Mouse (Mus musculus) forebrain, embryonic 13.5 days (tissue): ENCODE results near the gene Pappa. TPM values are rescaled to one million over a fixed set of nuclear protein-coding genes. Genes with fewer than 3 reads are reported as not detected.
A peak's percentile ranks its signal among the peaks of the same experiment; 100 is the strongest.

ENCODE experiments used
- ATAC-seq: fragments of 200-750 bp; cut with Nextera tagmentation; 2 replicates; pipeline ENCODE4 v1.8.0; 2017
- H3K27ac ChIP-seq: fragments of 300-500 bp; sonication (generic); 2 replicates; pipeline ENCODE4 v1.5.1; 2015; ENCODE audit warnings: inconsistent platforms, mild to moderate bottlenecking, moderate library complexity
- H3K27me3 ChIP-seq: fragments of 300-500 bp; sonication (generic); 2 replicates; pipeline ENCODE4 v1.6.1; 2015; ENCODE audit warnings: mild to moderate bottlenecking, inconsistent platforms
- H3K36me3 ChIP-seq: fragments of 300-500 bp; sonication (generic); 2 replicates; pipeline ENCODE4 v1.6.1; 2015; ENCODE audit warnings: mild to moderate bottlenecking, inconsistent platforms; ENCODE audit not compliant: poor library complexity, severe bottlenecking
- H3K4me1 ChIP-seq: fragments of 300-500 bp; sonication (generic); 2 replicates; pipeline ENCODE4 v1.6.1; 2015; ENCODE audit warnings: inconsistent platforms
- H3K4me2 ChIP-seq: fragments of 300-500 bp; sonication (generic); 2 replicates; pipeline ENCODE4 v1.6.1; 2015; ENCODE audit warnings: inconsistent platforms, mild to moderate bottlenecking, moderate library complexity
- H3K4me3 ChIP-seq: fragments of 300-500 bp; sonication (generic); 2 replicates; pipeline ENCODE4 v1.5.1; 2015; ENCODE audit warnings: mild to moderate bottlenecking, inconsistent platforms
- H3K9ac ChIP-seq: fragments of 300-500 bp; sonication (generic); 2 replicates; pipeline ENCODE4 v1.6.1; 2015; ENCODE audit warnings: mild to moderate bottlenecking, inconsistent platforms
- H3K9me3 ChIP-seq: fragments of 300-500 bp; sonication (generic); replicated peaks from 2 replicates; pipeline ENCODE4 v1.6.1; 2016; ENCODE audit warnings: inconsistent platforms
- WGBS: fragments of 180-500 bp; shearing (Covaris S2); methylation state at CpG from one replicate; pipeline ENCODE4 v1.1.7; 2015; 5-methylcytosine and 5-hydroxymethylcytosine counted together
- polyA plus RNA-seq: library from polyadenylated mRNA; unstranded; fragments of >200 nt; fragmentation: Nextera tagmentation; extraction: Ambion mirVana; gene quantifications from 2 replicates; pipeline ENCODE4 v1.2.1, GENCODE M21; 2015

Gene Pappa
- polyA plus RNA-seq, 1 experiment from 2014 or later: 0.89 TPM

DNA sequence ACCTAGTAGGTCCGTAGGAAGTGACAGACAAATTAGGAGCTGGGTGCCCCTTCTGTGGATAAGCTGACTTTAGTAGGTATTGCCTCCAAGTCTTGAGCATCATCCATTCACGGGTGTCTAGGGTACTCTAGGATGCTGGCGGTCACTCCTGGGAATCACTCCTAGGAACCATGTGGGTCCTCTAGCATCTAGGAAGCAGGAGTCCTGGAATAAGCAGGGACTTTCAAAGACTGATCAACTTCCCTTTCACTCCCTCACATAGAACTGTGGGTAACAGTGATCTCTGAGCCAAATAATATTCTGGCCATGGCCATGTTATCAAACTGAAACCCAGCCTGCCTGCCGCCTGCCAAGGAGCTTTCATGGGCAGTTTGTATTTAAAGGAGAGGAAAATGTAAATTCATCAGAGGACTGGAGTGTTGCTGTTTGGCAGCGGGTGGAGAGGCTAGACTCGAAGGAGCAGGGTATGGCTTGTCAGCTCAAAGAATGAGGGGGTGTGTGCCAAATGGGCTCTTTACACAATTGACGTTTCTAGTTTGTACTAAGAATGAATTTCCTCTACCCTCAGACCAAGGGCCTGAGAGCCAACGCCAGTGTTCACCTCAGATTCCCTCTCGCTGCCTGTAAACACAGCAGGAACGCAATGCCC lies 194.0 kb downstream of the Pappa start:
- Histone ChIP-seq H3K9ac (no peak overlapping the region), H3K4me2 (no peak overlapping the region), H3K27ac (no peak overlapping the region), H3K27me3 (no peaks in the 10 kb centered on the region), H3K9me3 (no peaks in the 10 kb centered on the region), H3K36me3 (no peaks in the 10 kb centered on the region), H3K4me1 (no peaks in the 10 kb centered on the region), H3K4me3 (no peak overlapping the region)
- 75% methylated on average over 10 of the region's 10 CpGs for WGBS
- ATAC-seq: peak; percentile 36; the same call in 1 of the 2 replicates

- H3K9ac ChIP-seq: no peak overlapping the region
- no peaks in the 10 kb centered on the region for H3K9me3 ChIP-seq
- no peaks in the 10 kb centered on the region for H3K4me1 ChIP-seq
- no peaks in the 10 kb centered on the region for H3K36me3 ChIP-seq
- H3K4me2 ChIP-seq: no peak overlapping the region
- H3K4me3 ChIP-seq: no peak overlapping the region
- ATAC-seq: no peak
- H3K27ac ChIP-seq: no peak overlapping the region
- no peaks in the 10 kb centered on the region for H3K27me3 ChIP-seq
- 89% methylated on average over 4 of the region's 4 CpGs for WGBS
Measured at GRCm38 (mm10) chr4:65321340-65321739, 197.4 kb downstream of the Pappa start.

DNA sequence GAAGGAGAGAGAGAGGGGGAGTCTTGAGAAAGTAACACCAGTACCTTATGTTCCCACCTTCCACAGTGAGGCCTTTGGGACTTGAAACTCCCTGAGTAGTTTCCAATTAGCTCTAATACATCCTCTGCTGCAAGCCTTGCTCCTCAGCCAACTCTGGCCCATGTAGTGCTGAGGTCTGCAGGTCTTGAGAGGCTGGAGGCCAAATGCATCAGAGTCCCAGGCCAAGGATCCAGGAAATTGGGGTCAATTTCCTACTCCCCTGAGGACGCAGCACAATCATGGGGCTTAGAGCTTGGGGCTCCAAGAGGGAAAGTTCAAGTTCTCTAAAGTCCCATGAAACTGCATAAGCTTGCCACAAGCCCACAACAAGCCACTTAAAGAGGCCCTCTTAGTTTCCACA lies 198.0 kb downstream of the Pappa start:
- H3K4me2 ChIP-seq: no peak overlapping the region
- no peaks in the 10 kb centered on the region for H3K9me3 ChIP-seq
- no peak for ATAC-seq
- H3K27ac ChIP-seq: no peak overlapping the region
- no peaks in the 10 kb centered on the region for H3K27me3 ChIP-seq
- no peaks in the 10 kb centered on the region for H3K4me1 ChIP-seq
- no peak overlapping the region for H3K9ac ChIP-seq
- H3K4me3 ChIP-seq: no peak overlapping the region
- 100% methylated on average over 1 of the region's 1 CpGs for WGBS
- no peaks in the 10 kb centered on the region for H3K36me3 ChIP-seq

- ATAC-seq: no peak
- 90% methylated on average over 2 of the region's 2 CpGs for WGBS
Measured at GRCm38 (mm10) chr4:65325816-65326215, 201.8 kb downstream of the Pappa start.

DNA sequence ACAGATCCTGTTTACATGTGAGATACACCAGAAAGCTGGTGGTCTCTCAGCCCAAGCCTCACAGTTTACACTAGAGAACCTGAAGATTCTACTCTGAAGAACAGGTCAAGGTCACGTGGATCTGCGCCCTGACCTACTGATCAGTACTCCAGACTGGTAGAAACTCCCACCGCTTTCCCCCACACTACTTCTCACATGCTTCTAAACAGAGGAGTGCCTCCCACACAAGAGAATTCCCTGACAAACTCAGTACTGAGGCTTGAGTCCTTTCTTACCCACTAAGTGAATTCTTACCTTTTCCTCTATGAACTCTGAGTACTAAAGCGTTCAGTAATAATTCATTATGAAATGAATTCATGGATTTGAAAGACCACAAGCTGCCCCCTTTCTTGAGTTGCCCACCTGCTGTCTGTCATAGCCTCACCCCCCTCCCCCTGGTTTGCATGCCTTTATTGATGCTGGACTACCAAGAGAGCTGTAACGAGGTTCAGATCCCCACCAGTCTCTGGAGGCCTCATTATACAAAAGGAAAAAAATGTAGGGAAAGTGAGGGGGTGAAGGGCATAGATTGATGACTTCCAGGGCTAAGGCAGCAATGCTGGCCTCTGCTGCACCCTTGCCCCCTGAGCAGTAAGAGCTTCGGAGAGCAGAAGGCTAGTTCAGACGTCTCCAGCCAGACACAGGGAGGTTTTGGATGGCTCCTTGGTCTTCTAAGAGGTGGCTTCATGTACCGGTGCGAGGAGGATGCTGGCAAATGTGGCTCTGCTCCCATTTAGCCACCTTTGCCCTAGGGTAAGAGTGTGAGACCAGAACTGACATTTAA lies 204.7 kb downstream of the Pappa start:
- no peaks in the 10 kb centered on the region for H3K9me3 ChIP-seq
- 69% methylated on average over 9 of the region's 9 CpGs for WGBS
- no peak overlapping the region for H3K4me3 ChIP-seq
- H3K27me3 ChIP-seq: no peaks in the 10 kb centered on the region
- H3K4me1 ChIP-seq: no peaks in the 10 kb centered on the region
- no peak overlapping the region for H3K4me2 ChIP-seq
- no peak overlapping the region for H3K9ac ChIP-seq
- H3K36me3 ChIP-seq: 0 out of 2 replicates have a peak, but pooled peaks cover 4% of the 10 kb centered on the region
- ATAC-seq: no peak
- no peak overlapping the region for H3K27ac ChIP-seq

More at GRCm38 (mm10) chr4:65325816-65326215, 201.8 kb downstream of the Pappa start:
- no peak overlapping the region for H3K4me3 ChIP-seq
- H3K4me1 ChIP-seq: no peaks in the 10 kb centered on the region
- no peaks in the 10 kb centered on the region for H3K9me3 ChIP-seq
- no peaks in the 10 kb centered on the region for H3K36me3 ChIP-seq
- no peak overlapping the region for H3K4me2 ChIP-seq
- H3K9ac ChIP-seq: no peak overlapping the region
- H3K27ac ChIP-seq: no peak overlapping the region
- no peaks in the 10 kb centered on the region for H3K27me3 ChIP-seq

GRCm38 (mm10) chr4:65333718-65334117 lies 209.7 kb downstream of the Pappa start:
- no peak; the same call in 1 of the 2 replicates for ATAC-seq
- 0 out of 2 replicates have a peak, but pooled peaks cover 4% of the 10 kb centered on the region for H3K36me3 ChIP-seq
- no peaks in the 10 kb centered on the region for H3K4me1 ChIP-seq
- no peaks in the 10 kb centered on the region for H3K27me3 ChIP-seq
- 41% methylated on average over 1 of the region's 1 CpGs for WGBS
- no peak overlapping the region for H3K4me3 ChIP-seq
- H3K27ac ChIP-seq: no peak overlapping the region
- no peak overlapping the region for H3K9ac ChIP-seq
- no peak overlapping the region for H3K4me2 ChIP-seq
- no peaks in the 10 kb centered on the region for H3K9me3 ChIP-seq

GRCm38 (mm10) chr4:65341766-65342165 lies 217.8 kb downstream of the Pappa start:
- Histone ChIP-seq H3K4me2 (no peak overlapping the region), H3K4me3 (no peak overlapping the region), H3K9me3 (no peaks in the 10 kb centered on the region), H3K4me1 (no peaks in the 10 kb centered on the region), H3K36me3 (no peaks in the 10 kb centered on the region), H3K27ac (no peak overlapping the region), H3K27me3 (no peaks in the 10 kb centered on the region), H3K9ac (no peak overlapping the region)
- ATAC-seq: no peak
- 87% methylated on average over 3 of the region's 3 CpGs for WGBS

DNA sequence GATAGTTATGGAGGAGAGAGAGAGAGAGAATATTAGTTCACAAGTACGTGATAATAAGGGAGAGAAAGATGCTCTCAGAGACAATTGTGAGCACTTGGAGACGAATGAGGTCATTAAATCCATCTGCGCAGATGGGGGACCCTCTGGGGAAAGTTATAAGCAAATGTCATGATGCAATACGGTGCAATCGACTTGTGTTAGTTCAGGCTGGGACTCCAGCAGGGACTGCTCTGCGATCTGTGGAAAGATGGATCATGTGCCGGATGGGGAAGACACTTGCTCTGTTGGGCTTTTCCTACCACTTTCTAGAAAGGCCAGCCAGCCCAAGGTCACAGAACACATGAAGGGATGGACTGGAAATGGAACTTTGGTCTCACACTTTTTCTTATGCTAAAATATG lies 226.5 kb downstream of the Pappa start:
- Histone ChIP-seq H3K27ac (no peak overlapping the region), H3K4me2 (no peak overlapping the region), H3K4me3 (no peak overlapping the region), H3K27me3 (no peaks in the 10 kb centered on the region), H3K9ac (no peak overlapping the region), H3K36me3 (peaks cover 6% of the 10 kb centered on the region; the same call in 1 of the 2 replicates), H3K4me1 (no peaks in the 10 kb centered on the region), H3K9me3 (no peaks in the 10 kb centered on the region)
- no peak for ATAC-seq
- WGBS: 86% methylated on average over 7 of the region's 7 CpGs

DNA sequence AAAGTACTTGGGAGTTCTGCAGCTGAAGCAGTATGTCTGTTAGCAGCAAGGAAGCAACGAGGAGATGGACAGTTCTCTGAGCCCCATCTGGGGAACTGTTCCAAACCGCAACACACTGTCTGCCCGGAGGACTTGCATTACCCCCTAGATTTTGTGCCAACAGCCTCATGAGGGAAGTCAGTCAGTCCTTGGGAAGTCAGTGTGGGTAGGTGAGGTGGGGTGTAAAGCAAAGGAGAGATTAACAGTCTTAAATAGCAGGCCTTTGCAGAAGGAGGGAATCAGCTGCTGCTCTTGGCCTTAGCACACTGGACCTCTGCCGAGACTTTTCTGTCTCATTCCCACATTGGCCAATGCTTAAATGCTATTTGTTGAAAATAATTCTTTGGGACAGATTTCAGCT lies 230.6 kb downstream of the Pappa start:
- Histone ChIP-seq H3K27me3 (no peaks in the 10 kb centered on the region), H3K27ac (no peak overlapping the region), H3K4me2 (no peak overlapping the region), H3K9me3 (no peaks in the 10 kb centered on the region), H3K36me3 (peaks cover 6% of the 10 kb centered on the region; the same call in 1 of the 2 replicates), H3K4me1 (no peaks in the 10 kb centered on the region), H3K9ac (no peak overlapping the region), H3K4me3 (no peak overlapping the region)
- no peak for ATAC-seq
- 62% methylated on average over 4 of the region's 4 CpGs for WGBS

DNA sequence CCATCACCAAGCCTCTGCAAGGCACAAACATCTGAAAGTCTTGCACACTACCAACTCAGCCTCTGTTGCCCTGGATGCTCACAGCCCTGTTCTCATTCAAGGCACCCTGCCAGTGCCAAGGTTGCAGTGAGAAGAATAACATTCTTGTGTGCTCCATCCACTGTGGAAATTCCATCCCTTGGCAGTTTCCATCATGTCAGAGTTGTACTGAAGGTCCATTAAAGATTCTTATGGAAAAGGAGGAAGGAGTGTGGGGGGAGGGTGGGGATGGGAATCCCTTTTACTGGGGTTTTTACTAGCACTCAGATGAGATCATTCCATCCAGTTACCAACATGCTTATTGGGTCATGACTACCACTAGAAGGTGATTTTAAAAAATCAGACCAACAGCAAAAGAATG lies 243.2 kb downstream of the Pappa start:
- no peaks in the 10 kb centered on the region for H3K36me3 ChIP-seq
- peaks cover 9% of the 10 kb centered on the region; the same call in 1 of the 2 replicates for H3K4me1 ChIP-seq
- ATAC-seq: no peak
- no peaks in the 10 kb centered on the region for H3K27me3 ChIP-seq
- H3K4me3 ChIP-seq: no peak overlapping the region
- no peak overlapping the region for H3K9ac ChIP-seq
- H3K27ac ChIP-seq: no peak overlapping the region
- no peak overlapping the region for H3K4me2 ChIP-seq
- no peaks in the 10 kb centered on the region for H3K9me3 ChIP-seq

GRCm38 (mm10) chr4:65372731-65373130 lies 248.8 kb downstream of the Pappa start:
- H3K4me3 ChIP-seq: no peak overlapping the region
- H3K27ac ChIP-seq: no peak overlapping the region
- no peak overlapping the region for H3K9ac ChIP-seq
- ATAC-seq: no peak
- no peaks in the 10 kb centered on the region for H3K27me3 ChIP-seq
- H3K4me1 ChIP-seq: no peaks in the 10 kb centered on the region
- no peaks in the 10 kb centered on the region for H3K36me3 ChIP-seq
- H3K4me2 ChIP-seq: no peak overlapping the region
- WGBS: 93% methylated on average over 3 of the region's 3 CpGs
- H3K9me3 ChIP-seq: no peaks in the 10 kb centered on the region

DNA sequence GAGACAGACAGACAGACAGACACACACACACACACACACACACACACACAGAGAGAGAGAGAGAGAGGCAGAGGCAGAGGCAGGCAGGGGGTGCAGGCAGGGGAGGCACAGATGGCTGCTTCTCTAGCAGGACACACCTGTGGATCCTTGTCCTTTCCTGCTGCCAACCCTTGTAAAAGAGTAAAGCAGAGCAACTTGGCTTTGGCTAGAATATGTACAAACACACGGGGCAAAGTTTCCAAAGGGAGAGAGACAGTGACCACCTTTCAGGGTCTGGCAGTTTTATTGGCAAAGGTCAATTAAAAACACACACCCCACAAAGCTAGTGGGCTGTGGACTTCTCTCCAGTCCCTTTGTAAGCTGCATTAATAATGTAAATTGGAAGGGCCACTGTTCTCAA lies 249.9 kb downstream of the Pappa start:
- Histone ChIP-seq H3K9me3 (no peaks in the 10 kb centered on the region), H3K4me2 (no peak overlapping the region), H3K4me1 (no peaks in the 10 kb centered on the region), H3K27ac (no peak overlapping the region), H3K36me3 (no peaks in the 10 kb centered on the region), H3K9ac (no peak overlapping the region), H3K4me3 (no peak overlapping the region), H3K27me3 (no peaks in the 10 kb centered on the region)
- ATAC-seq: no peak
- WGBS: 62% methylated on average over 1 of the region's 1 CpGs
